Mouse (Mus musculus): ENCODE measurements around the gene Nek1. TPM values are rescaled to one million over a fixed set of nuclear protein-coding genes. Genes with fewer than 3 reads are reported as not detected.
A peak's percentile ranks its signal among the peaks of the same experiment; 100 is the strongest.

The Nek1 gene
- total RNA-seq (2021) (10 to 100 TPM; 14.7 to 15.0 TPM), polyA plus RNA-seq (2012; rRNA removed) (12.7 and 15.0 TPM in 2 replicates)
- long read RNA-seq, full-length matches to known transcripts, result 1 of 5 reads
- long read RNA-seq, partial matches to known transcripts, result 1 of 5 reads
- long read RNA-seq, other reads (novel, unspliced or antisense), result 3 of 5 reads

DNA sequence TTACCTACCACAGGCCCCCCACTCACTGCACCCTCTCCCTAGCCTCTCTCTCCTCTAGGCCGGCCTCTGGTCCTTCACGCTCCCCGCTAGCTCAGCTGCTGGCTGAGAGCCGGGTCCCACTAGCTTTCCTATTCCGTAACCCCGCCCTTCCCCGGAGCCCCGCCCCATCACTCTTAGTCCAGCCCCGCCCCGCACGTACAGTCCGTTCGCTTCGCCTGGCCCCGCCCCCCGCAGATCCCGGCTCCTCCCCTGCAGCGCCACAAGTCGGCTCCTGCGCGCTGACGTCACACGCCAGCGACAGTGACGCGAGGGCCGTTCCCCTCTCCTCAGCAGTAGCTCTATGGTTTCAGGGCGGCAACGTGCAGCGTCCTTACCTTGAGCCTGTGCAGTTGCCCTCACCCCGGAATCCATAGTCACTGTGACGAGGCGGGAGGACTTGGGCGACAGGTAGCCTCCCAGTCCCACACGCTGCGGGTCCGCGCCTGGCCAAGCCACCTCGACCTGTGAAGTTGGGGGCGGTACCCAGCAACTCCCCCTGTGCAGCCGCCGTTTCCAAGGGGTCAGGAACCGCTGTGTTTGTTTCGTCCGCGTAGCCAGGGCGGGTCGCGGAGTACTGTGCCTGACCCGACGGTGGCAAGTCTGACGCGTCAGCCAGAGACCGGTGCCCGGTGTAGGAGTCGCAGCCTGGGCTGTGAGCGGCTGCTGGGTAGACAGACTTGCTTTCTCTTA, at the start of gene Nek1:
TSS of gene Nek1 (plus strand) at position 286 of the 729 bp plus-strand sequence.
- DNase-seq, result peak; percentile 98

DNA sequence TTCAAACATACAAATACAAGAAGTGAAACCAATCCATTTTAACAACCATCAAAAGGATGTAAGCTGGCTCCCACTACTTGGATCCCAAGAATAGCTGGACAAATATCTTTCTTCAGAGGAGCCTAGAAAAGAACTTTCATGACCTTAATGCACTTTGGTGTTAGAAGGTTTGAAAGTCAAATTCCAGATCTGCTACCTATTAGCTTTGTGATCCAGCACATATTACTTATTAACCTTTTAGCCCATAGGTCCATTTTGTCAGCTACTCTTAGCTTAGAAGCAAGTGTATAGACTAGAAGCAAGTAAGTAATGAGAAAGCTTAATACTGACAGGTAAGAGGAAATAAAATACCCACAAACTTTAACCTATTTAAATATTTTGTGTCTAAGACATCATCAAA, 45.5 kb upstream of the Nek1 start:
- no peak for DNase-seq

DNA sequence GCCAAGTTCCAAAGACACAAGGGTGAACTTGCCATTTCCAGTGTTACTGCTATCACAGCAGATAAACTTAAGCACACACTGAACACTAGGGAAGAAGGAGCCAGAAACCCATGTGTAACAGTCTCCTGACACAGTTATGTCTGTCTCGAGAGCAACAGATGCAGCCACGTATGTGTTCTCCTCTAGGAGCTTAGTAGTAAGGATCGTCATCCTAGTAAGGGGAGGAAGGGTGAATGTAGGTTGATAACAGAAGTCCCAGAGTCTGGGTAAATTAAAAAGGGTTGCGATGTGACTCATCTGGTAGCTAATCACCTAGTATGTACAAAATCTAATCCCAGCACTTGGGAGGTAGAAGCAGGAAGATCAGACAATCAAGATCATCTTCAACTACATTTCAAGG, 43.1 kb upstream of the Nek1 start:
- DNase-seq, result no peak

DNA sequence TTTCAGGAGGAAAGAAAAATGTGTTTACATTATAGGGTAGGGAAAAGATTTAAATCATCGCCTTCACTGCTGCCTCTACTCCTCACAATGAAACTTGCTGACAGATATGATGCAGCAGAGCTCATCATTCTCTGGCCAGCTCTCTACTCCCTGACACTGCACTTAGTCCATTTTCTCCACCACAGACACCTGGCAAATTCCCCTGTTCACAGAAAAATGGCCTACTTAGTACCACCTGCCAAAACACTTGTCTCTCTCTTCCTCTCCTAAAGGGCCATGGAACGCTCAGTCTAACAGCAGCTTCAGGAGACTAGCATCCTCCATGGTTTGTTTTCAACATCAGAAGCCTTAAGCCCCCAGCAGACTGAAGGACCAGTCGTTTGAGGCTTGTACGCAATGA, 41.7 kb upstream of the Nek1 start:
- DNase-seq, result no peak

DNA sequence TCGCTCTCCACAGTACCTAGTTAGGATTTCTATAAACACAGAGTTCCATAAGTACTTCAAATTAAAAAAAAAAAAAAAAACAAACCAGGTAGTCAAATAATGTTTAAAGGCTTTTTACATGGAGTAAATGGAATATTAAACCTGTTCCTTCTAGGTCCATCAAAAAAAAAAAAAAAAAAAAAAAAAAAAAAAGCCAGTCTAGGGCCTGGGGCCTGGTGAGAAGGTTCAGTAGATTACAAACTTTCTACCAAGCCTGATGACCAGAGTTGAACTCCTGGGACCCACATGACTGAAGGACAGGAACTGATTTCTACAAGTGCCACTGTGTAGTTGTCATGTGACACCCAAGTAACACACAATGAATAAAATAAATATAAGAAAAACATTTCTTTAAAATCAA, 41.2 kb upstream of the Nek1 start:
- no peak for DNase-seq

DNA sequence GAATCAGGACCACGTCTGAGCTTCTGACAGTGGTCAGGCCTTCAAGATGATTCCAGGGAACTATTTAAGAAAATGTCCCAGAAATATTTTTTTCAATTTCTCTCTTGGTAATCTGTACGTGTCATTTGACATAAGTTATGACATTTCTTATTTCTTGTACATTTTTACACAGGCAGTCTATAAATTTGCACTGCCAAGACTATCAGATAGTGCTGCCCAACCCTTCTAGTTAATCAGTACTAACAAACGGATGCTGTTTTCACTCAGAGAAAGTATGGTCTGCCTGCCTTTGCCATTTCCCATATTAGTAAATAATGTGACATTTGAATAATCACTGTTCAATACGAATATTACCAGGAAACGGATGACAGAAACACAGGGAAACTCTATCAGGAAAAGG, 40.2 kb upstream of the Nek1 start:
- no peak for DNase-seq

DNA sequence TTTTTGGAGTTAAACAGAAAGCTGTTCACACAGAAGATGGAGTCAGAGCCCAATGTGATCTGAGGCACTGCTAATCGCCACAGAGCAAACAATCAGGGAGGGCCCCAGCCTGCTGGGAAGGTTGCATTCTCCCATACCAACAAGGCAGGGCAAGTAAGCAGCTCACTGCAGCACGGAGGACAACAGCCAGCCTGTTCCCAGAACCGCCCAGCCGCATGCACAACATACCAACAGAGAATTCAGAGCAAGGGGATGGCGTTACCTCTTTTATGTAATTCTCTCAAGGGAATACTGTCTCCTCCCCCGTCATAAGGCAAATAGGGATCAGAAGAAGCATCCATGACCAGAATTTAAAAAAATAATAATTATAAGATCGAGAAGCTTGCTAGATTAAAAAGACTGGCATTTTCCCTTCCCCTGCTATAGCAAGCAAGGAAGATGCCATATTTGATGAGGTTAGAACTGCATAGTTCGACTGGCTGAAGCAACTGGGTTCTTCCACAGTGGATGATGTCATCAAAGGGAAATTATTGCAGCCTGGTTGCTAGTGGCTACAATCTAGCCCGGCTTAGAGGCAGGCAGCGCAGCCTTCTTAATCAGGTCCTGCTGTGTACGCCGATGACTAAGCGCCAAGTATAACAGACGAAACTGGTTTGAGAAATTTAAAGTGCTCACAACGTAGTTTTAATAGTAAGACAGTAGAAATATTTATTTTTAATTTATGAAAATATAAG, 38.5 kb upstream of the Nek1 start:
- peak; percentile 89 for DNase-seq

DNA sequence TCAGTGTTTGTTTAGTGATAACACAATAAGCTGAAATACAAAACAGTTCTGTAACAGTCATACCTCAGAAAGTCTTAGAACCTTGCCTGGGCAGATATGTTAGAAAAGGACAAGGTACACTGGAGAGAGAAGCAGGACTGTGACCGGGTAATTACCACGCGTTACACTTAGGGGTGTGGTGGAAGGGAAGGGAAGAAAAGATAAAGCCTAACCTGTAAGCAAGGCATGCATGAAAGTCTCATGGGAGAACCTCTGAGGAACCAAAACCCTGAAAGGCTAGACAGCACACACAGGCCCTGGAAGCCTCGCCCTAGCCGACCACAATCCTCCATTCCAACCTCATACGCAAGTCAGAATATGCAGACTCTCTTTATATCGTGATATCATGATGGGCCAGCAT, 36.1 kb upstream of the Nek1 start:
- no peak for DNase-seq

DNA sequence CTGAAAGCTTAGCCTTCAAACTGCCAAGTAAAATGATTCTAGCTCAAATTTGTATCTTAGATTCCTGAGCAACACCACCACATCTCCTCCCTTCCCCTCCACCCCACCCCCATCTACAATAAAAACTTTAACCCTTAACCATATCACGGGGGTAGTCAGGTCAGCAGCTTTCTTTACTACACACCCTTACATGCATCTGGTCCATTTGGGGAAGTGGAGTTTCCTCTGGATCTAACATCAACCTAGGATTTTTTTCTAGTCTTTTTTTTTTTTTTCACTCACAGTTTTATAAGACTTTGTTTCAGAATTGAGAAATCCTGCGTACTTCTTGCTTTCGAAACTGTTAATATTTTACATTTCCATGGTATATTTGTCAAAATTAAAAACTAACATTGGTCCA, 30.2 kb upstream of the Nek1 start:
- DNase-seq, result no peak

DNA sequence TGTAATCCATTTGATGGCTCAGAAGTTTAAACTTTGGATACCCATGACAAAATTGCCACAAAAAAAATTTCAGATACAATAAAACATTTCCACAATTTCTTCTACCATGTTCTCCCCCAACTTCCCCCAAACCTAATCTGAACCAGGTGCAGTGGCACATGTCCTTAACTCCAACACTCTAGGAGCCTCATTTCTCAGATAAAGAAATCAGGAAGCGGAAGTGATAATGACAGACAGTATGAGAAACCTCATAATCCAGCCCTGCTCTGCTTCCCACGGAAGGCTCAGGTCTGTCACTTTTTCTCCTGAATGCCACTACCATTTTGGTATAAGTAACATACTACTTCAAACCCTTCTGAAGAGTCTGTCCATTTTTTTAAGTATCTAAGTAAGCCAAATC, 29.1 kb upstream of the Nek1 start:
- no peak for DNase-seq

DNA sequence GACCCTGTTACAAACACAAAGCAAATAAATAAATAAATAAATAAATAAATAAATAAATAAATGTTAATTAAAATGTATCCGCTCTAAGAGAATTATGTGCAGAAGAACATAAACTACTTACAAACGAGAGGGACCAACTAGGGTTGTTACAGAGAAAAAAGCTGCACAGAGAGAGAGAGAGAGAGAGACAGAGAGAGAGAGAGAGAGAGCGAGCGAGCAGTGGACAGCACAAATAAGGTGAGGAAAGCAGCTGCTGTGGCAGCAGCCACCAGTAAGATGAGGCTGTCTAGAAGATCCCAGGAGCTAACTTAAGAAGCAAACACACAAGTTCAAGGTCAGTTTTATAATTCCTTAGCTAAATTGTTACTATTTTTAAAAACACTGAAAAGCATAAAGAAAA, 28.5 kb upstream of the Nek1 start:
- DNase-seq, result no peak

DNA sequence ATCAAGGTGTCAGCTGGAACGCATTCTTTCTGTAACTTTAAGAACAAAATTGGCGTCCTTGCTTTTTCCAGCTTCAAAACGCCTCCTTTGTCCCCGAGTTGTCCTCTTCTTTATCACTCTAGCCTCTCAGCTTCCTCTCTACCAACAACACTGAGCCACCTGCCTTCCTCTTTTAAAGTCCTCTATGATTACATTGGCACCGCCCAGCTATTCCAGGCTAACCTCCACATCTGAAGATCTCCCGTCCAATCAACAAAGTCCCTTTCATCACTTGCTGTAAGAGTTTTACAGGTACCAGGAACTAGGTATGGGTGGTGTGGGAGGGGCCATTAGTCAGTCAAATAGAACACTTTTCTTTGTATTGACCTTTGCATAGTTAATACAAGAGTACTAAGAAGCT, 27.7 kb upstream of the Nek1 start:
- no peak for DNase-seq

DNA sequence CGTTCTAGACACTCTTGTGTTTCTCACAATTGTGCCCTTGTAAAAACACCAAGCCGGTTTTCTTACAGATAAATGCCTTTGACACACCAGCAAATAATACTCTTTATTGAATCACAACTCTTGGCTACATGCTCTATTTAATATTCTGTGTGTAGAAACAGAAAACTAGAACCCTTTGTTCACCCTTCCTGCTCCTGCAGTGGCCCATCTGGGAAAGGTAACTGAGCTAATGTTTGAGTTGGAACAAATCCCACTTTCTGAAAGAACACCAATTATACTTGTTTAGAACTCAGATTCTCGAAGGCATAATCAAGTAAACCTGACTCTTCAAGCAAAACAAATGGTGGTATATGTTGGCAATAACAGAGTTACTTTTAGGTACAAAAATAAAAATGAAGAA, 27.3 kb upstream of the Nek1 start:
- no peak for DNase-seq

DNA sequence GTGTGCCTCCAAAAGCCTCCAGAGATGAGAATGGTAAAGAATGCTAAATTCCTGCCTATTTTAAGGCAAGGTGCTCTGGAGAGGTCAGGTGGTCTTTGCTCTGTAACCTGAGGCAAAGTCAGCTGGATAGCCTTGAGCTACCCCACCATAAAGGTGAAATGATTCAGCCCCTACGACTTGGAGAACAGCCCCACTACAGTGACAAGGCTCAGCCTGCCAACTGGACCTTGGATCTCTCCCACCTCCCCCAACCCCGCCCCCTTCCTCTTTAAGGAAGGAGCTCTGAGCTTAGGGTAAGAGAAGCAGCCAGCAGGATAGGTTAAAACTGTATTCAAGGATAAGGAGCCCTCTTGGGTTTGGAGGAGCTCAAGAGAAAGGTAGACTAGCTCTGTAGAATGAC, 23.9 kb upstream of the Nek1 start:
- DNase-seq, result no peak

DNA sequence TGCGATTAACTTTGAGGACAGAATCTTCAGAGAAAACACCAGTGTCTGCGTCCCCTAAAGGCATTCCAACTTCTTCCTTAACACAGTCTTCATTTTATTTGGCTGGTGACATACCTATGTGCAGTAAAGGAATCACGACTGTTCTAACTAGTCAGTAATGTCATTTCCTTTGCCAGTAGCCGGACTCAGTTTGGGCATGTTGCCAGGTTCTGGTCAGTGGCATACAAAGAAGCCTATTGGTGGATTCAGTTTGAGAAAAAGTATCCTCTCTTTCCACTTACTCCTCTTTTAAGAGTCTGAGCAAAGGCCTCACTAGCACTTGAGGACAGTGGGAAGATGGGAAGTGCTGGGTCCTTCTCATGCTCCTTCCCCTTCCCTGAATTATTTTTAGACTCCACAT, 21.2 kb upstream of the Nek1 start:
- DNase-seq, result peak; percentile 17

DNA sequence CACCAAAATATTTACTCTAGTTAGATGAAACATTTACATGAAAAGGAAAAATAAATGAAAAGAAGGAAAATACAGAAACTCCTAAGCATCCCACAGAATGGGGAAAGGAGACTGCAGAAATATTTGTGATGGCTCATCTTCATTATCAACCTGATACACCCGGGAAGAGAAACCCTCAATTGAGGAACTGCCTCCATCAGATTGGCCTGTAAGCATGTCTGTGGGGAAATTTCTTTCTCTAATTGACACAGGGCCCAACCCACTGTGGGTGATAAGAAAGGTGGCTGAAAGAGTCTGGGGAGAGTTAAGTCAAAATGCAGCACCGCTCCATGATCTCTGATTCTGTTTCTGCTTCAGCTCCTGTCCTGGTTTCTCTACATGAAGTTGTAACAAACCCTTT, 19.5 kb upstream of the Nek1 start:
- no peak for DNase-seq

DNA sequence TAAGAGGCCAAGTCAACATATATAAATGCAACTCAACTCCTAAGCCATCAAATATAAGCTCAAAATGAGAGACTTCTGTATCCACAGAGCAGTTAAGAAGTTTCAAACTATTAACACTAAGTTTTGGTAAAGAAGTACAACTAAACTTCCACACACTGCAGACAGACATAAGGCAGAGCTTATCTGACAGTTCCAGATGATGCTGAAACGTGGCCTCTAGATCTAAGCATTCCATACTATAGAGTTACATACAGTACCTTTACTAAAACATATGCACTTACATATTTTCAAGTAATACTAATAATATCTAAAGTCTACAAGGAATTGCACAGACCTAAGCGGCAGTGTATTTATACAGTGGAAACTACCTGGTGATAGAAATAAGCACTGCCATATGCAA, 18.2 kb upstream of the Nek1 start:
- no peak for DNase-seq

DNA sequence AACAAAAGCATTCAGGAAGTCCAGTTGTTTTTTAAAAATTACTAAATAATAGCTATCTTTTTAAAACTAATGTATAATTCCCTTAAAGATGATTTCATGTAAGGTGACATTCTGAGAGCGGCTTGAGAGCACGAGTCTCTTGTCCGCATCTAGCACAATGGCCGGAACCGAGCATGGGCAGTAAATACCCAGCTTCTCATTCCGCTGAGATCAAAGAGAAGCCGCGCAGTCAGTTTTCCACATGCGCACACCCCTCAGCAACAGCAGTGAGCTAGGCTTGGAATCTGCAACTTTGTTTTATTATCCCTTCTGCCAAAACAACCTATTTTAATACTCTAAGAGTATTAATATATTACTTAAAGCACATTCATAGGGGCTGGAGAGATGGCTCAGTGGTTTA, 16.2 kb upstream of the Nek1 start:
- DNase-seq, result no peak

DNA sequence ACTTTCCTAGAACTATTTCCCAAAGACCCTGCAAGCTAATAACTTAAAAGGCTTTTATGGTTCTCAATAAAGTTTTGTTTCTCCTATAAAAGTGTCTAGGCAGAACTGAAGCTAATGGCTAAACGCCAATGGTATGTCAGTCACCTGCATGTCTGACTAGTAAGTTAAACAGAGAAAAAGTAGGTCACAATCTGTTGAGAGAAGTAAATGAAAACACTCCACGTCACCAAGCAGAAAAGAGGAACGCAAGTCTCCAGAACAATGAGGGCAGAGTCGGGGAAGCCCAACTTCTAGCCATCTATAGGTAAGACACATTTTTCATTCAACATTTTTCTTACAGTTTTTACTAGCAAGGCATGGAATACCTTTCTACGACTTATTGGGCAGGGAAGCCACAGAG, 14.5 kb upstream of the Nek1 start:
- no peak for DNase-seq

DNA sequence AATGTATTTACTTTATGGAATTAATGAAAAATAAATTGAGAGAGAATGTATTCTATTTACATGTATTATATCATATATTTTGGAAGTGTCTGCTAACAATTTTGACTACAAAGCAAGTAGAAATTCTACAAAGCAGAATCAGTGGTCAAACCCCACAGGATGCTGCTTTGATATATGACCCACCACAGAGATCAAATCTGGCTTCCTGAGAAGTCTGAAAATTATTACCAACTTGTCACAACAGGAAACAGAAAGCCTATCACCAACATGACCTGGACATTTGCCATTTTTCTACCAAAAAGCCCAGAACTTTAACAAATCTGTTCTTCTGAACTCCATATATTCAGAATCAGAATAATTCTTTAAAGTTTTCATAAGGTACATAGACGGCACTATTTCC, 11.6 kb upstream of the Nek1 start:
- DNase-seq, result no peak

DNA sequence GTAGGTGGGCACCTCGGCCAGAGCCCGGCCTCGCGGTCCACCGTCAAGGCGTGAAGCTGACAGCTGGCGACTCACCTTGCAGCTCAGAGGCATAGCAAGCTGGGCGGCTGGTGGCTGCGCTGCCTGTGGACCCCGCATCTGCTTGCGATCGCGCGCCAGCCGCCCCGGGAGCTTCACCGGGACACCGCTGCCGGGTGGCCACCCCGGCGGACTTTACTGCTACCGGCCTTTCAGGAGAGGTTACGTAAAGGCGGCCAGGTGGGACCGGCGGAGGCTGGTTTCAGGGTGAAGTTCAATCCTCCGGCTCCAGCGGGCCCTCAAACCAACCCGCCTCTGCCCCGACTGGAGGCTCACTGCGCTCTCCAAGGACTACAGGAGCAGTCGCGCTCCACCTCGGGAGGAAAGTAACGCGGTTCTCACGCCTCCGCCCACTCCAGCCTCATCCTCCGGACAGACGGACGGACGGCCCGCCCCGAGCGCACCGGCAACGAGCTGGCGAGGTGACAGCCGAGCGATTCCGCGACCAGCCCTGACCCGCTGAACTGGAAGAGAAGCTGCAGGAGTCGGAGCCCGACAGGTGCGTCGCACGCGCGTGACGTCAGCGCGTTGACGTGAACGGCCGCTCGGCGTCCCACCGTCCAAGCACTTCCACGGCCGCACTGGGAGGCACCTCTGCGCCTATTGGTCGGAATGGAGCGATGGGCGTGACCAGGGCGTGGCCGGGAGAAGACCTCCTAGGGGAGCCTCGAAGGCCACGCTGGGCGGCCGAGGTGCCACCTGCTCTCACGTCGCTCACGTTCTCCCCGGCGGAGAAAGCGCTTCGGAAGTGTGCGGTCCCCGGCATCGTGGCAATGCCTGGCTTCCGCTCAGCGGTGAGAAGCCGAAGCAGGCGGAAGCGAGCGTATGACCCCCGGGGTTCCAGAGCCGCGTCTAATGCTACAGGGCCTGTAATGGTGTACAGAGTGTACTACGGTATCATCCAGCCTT, 10.0 kb upstream of the Nek1 start, which contains the start of gene Clcn3:
TSS of gene Clcn3 (minus strand) at position 600 of the 987 bp plus-strand sequence.
- DNase-seq, result peak; percentile 99

DNA sequence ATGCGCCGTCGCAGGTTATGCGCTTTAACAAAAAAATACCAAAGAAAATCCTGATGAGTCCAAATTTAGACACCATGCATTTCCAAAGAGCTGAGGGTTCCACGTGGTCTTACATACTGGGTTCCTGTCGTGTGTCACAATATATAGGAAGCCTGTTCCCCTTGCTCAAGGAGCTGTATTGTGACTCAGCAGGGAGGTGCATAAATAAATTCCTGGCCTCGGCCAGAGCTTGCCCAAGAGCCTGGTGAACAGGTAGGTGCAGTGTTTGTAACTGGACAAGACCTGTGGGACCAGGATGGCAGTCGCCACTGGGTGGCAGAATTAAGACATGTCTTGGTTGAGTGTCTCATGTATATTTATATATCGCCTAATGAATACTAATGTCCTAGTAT, 9.3 kb upstream of the Nek1 start:
- peak; percentile 70 for DNase-seq

Data from adrenal gland, adult 2 months (tissue).